Mouse (Mus musculus) liver, embryonic 11.5 days (tissue): ENCODE measurements around the gene Ms4a4b. TPM values are rescaled to one million over a fixed set of nuclear protein-coding genes. Genes with fewer than 3 reads are reported as not detected.
"Not testable (repeated sequence)": the region's sequence is repeated elsewhere in the genome, so short reads cannot be mapped to it uniquely, and the experiment has no call there.

ENCODE experiments used
- ATAC-seq: fragments of 200-750 bp; cut with Nextera tagmentation; replicated peaks from 2 replicates; pipeline ENCODE4 v1.8.0; 2017; ENCODE audit warnings: moderate number of reproducible peaks, mild to moderate bottlenecking, moderate TSS enrichment, moderate library complexity; ENCODE audit not compliant: low FRiP score
- DNase-seq: peaks from one replicate; pipeline ENCODE4 v3.0.0-alpha.2; 2017; ENCODE audit warnings: low spot score
- H3K27ac ChIP-seq: fragments of 300-500 bp; sonication (generic); 2 replicates; pipeline ENCODE4 v1.5.1; 2014; ENCODE audit warnings: mild to moderate bottlenecking, low read depth, low read length, control low read depth
- H3K27me3 ChIP-seq: fragments of 300-500 bp; sonication (generic); replicated peaks from 2 replicates; pipeline ENCODE4 v1.6.1; 2014; ENCODE audit warnings: low read length, mixed read lengths; ENCODE audit not compliant: control insufficient read depth, insufficient read depth
- H3K36me3 ChIP-seq: fragments of 300-500 bp; sonication (generic); 2 replicates; pipeline ENCODE4 v1.6.1; 2014; ENCODE audit warnings: mild to moderate bottlenecking, low read length, moderate library complexity, mixed read lengths; ENCODE audit not compliant: control insufficient read depth, insufficient read depth
- H3K4me1 ChIP-seq: fragments of 300-500 bp; sonication (generic); replicated peaks from 2 replicates; pipeline ENCODE4 v1.6.1; 2014; ENCODE audit warnings: low read length, mixed read lengths; ENCODE audit not compliant: control insufficient read depth, insufficient read depth
- H3K4me2 ChIP-seq: fragments of 300-500 bp; sonication (generic); 2 replicates; pipeline ENCODE4 v1.6.1; 2014; ENCODE audit warnings: mild to moderate bottlenecking, control low read depth, moderate library complexity
- H3K4me3 ChIP-seq: fragments of 300-500 bp; sonication (generic); 2 replicates; pipeline ENCODE4 v1.5.1; 2014; ENCODE audit warnings: low read depth, low read length, control low read depth
- H3K9ac ChIP-seq: fragments of 300-500 bp; sonication (generic); 2 replicates; pipeline ENCODE4 v1.6.1; 2014; ENCODE audit warnings: low read depth, low read length, control low read depth
- H3K9me3 ChIP-seq: fragments of 300-500 bp; sonication (generic); 2 replicates; pipeline ENCODE4 v1.6.1; 2016; ENCODE audit warnings: low read length, inconsistent platforms, mixed read lengths; ENCODE audit not compliant: control insufficient read depth
- whole genome bisulfite sequencing: fragments of 180-500 bp; shearing (Covaris S2); extraction: QIAGEN DNeasy Blood & Tissue Kit; methylation state at CpG from one replicate; pipeline ENCODE4 v1.1.7; 2014; 5-methylcytosine and 5-hydroxymethylcytosine counted together
- polyA plus RNA-seq: library from polyadenylated mRNA; unstranded; fragments of >200 nt; fragmentation: Nextera tagmentation; extraction: Ambion mirVana; gene quantifications from 2 replicates; pipeline ENCODE4 v1.2.1, GENCODE M21; 2014

Ms4a4b gene
- not detected in 2 replicates for polyA plus RNA-seq

- Histone ChIP-seq H3K4me3 (no peak within 1 kb of the TSS), H3K9me3 (no peaks in the 10 kb centered on the region), H3K9ac (no peak within 1 kb of the TSS), H3K27ac (no peak within 1 kb of the TSS), H3K4me1 (no peaks in the 10 kb centered on the region), H3K27me3 (no peaks in the 10 kb centered on the region), H3K4me2 (no peak within 1 kb of the TSS), H3K36me3 (no peaks in the 10 kb centered on the region)
- ATAC-seq = no peak
- no peak for DNase-seq
Observed at GRCm38 (mm10) chr19:11443338-11443737, at the start of gene Ms4a4b. TSS of gene Ms4a4b (plus strand) at chr19:11443553.

- no peak overlapping the region for H3K27ac ChIP-seq
- no peak overlapping the region for H3K9ac ChIP-seq
- no peak for DNase-seq
- H3K4me3 ChIP-seq = no peak overlapping the region
- no peaks in the 10 kb centered on the region for H3K9me3 ChIP-seq
- no peak for ATAC-seq
- H3K27me3 ChIP-seq = no peaks in the 10 kb centered on the region
- no peak overlapping the region for H3K4me2 ChIP-seq
- no peaks in the 10 kb centered on the region for H3K4me1 ChIP-seq
- no peaks in the 10 kb centered on the region for H3K36me3 ChIP-seq
Observed at GRCm38 (mm10) chr19:11395769-11396168, 47.6 kb upstream of the Ms4a4b start.

GRCm38 (mm10) chr19:11404527-11404926, 38.8 kb upstream of the Ms4a4b start, which contains the start of gene Ms4a4c:
TSS of gene Ms4a4c (plus strand) at chr19:11404770.
- DNase-seq = no peak
- no peak within 1 kb of the TSS for H3K4me3 ChIP-seq
- 68% methylated on average over 3 of the region's 3 CpGs for WGBS

GRCm38 (mm10) chr19:11407428-11407827, 35.9 kb upstream of the Ms4a4b start:
- H3K9ac ChIP-seq = no peak overlapping the region
- no peak overlapping the region for H3K27ac ChIP-seq
- H3K4me2 ChIP-seq = no peak overlapping the region
- no peak overlapping the region for H3K4me3 ChIP-seq
- DNase-seq = no peak
- ATAC-seq = no peak
- H3K27me3 ChIP-seq = no peaks in the 10 kb centered on the region
- H3K9me3 ChIP-seq = no peaks in the 10 kb centered on the region
- no peaks in the 10 kb centered on the region for H3K36me3 ChIP-seq
- H3K4me1 ChIP-seq = no peaks in the 10 kb centered on the region

More at GRCm38 (mm10) chr19:11404527-11404926, 38.8 kb upstream of the Ms4a4b start, which contains the start of gene Ms4a4c:
- no peaks in the 10 kb centered on the region for H3K36me3 ChIP-seq
- H3K27ac ChIP-seq = no peak within 1 kb of the TSS
- H3K27me3 ChIP-seq = no peaks in the 10 kb centered on the region
- no peaks in the 10 kb centered on the region for H3K9me3 ChIP-seq
- H3K4me1 ChIP-seq = no peaks in the 10 kb centered on the region
- ATAC-seq = no peak
- no peak within 1 kb of the TSS for H3K9ac ChIP-seq
- no peak within 1 kb of the TSS for H3K4me2 ChIP-seq

GRCm38 (mm10) chr19:11408591-11408990, 34.8 kb upstream of the Ms4a4b start:
- Histone ChIP-seq H3K27me3 (no peaks in the 10 kb centered on the region), H3K36me3 (no peaks in the 10 kb centered on the region), H3K4me3 (no peak overlapping the region), H3K9me3 (no peaks in the 10 kb centered on the region), H3K4me2 (no peak overlapping the region), H3K4me1 (no peaks in the 10 kb centered on the region), H3K27ac (no peak overlapping the region), H3K9ac (no peak overlapping the region)
- ATAC-seq = no peak
- 80% methylated on average over 1 of the region's 1 CpGs for WGBS
- DNase-seq = no peak

- DNase-seq (no peak), ATAC-seq (no peak)
- Histone ChIP-seq H3K4me3 (no peak overlapping the region), H3K9me3 (no peaks in the 10 kb centered on the region), H3K36me3 (no peaks in the 10 kb centered on the region), H3K4me2 (no peak overlapping the region), H3K9ac (no peak overlapping the region), H3K27ac (no peak overlapping the region), H3K4me1 (no peaks in the 10 kb centered on the region), H3K27me3 (no peaks in the 10 kb centered on the region)
- 74% methylated on average over 1 of the region's 1 CpGs for WGBS
Observed at GRCm38 (mm10) chr19:11411640-11412039, 31.7 kb upstream of the Ms4a4b start.

GRCm38 (mm10) chr19:11414084-11414483, 29.3 kb upstream of the Ms4a4b start:
- Histone ChIP-seq H3K27ac (no peak overlapping the region), H3K36me3 (no peaks in the 10 kb centered on the region), H3K9ac (no peak overlapping the region), H3K27me3 (no peaks in the 10 kb centered on the region), H3K9me3 (no peaks in the 10 kb centered on the region), H3K4me3 (no peak overlapping the region), H3K4me2 (no peak overlapping the region), H3K4me1 (no peaks in the 10 kb centered on the region)
- no peak for DNase-seq
- no peak for ATAC-seq
- 93% methylated on average over 1 of the region's 1 CpGs for WGBS

GRCm38 (mm10) chr19:11415581-11415980, 27.8 kb upstream of the Ms4a4b start:
- Histone ChIP-seq H3K4me1 (no peaks in the 10 kb centered on the region), H3K9ac (no peak overlapping the region), H3K27ac (no peak overlapping the region), H3K4me2 (no peak overlapping the region), H3K27me3 (no peaks in the 10 kb centered on the region), H3K9me3 (no peaks in the 10 kb centered on the region), H3K4me3 (no peak overlapping the region), H3K36me3 (no peaks in the 10 kb centered on the region)
- no peak for DNase-seq
- ATAC-seq = no peak
- WGBS = 71% methylated on average over 3 of the region's 3 CpGs

GRCm38 (mm10) chr19:11418865-11419264, 24.5 kb upstream of the Ms4a4b start:
- not testable (repeated sequence) for H3K4me1 ChIP-seq, ATAC-seq, H3K27me3 ChIP-seq, H3K4me2 ChIP-seq, H3K4me3 ChIP-seq, H3K27ac ChIP-seq, DNase-seq, H3K36me3 ChIP-seq, H3K9ac ChIP-seq, H3K9me3 ChIP-seq
- 67% methylated on average over 2 of the region's 3 CpGs for WGBS
